Mouse (Mus musculus) E14TG2a.4 (cell line): ENCODE data around the gene Rinl.

Experiments
- CTCF ChIP-seq: conservative IDR thresholded peaks from 2 replicates; pipeline ENCODE4 v1.5.1; 2014; ENCODE audit warnings: low read length
- POU5F1 ChIP-seq: IDR thresholded peaks from 2 replicates; pipeline ENCODE4 v1.6.1; 2014; ENCODE audit warnings: low read length, borderline replicate concordance

DNA sequence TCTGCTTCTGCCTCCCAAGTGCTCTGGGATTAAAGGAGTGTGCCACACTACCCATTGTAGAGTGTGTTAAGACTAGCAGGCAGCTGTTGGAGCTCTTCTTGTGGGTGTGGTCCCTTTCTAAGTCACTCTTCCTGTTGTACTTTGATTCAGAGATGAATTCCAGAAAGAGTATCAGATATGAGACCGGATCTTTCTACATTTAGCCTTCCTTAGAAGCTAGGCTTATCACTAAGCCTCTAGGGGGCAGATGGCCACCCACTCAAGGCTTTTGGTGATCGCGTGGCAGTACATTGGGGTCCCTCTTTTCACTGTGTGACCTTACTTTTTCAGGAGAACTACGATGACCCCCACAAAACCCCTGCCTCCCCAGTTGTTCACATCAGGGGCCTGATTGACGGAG is 24.2 kb downstream of the Rinl start:
- TF ChIP-seq CTCF (peak; percentile 16), POU5F1 (no peak)
